Mouse (Mus musculus): ENCODE data around the gene Tmem95. TPM values are rescaled to one million over a fixed set of nuclear protein-coding genes. Genes with fewer than 3 reads are reported as not detected.

Gene Tmem95
- total RNA-seq, 2 experiments from 2014 or later = not detected

GRCm38 (mm10) chr11:69915667-69916627, 38.1 kb upstream of the Tmem95 start:
- DNase-seq (ENCODE audit: extremely low spot score in 1 of 2, low spot score in 2 of 2) = no peak
- TF ChIP-seq CTCF (IDR thresholded peaks at IDR 0.05) = peak; percentile 15
- intact Hi-C loops (cut with DNase I) = no loop called here

DNA sequence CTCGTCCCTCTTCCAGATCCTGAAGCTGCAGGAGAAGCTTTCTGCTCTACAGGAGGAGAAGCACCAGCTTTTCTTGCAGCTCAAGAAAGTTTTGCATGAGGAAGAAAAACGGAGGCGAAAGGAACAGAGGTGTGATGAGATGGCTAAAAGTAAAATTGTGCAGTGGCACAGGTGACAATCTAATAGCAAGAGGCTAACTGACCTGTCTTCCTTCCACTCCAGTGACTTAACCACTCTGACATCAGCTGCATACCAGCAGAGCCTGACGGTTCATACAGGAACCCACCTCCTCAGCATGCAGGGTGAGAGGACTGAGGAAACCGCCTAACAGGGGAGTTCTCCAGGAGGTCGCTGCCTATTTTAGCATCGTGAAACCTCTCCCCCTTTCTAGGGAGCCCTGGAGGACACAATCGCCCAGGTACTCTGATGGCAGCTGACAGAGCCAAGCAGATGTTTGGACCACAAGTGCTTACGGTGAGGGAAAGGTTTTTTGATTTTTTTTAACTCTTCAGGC, 37.2 kb upstream of the Tmem95 start:
- intact Hi-C loops (cut with DNase I) = no loop called here
- peak overlapping the region; percentile 97 for H3K4me3 ChIP-seq

More at GRCm38 (mm10) chr11:69915667-69916627, 38.1 kb upstream of the Tmem95 start:
- Histone ChIP-seq H3K27ac (no peak overlapping the region), H3K4me3 (no peak overlapping the region)

DNA sequence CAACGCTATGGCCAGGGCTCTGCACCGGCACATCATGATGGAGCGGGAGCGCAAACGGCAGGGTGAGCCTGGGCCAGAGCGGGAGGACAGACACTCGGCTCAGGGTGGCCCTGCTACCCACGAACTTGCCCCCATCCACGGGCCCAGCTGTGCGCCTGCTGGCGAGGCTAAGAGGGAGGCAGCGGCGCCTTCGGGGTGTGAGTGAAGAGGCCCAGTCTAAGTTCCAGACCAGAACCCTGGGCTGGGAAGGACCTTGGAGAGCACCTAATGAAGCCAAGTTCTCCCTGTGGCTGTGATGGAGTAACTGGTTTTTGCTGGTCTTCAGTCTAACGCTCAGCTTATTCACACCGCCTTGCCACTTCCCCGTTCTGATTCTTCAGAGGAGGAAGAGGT, 36.5 kb upstream of the Tmem95 start:
- H3K27ac ChIP-seq = peak overlapping the region; percentile 98
- intact Hi-C loops (cut with DNase I) = no loop called here

More for the DNA sequence above, 37.2 kb upstream of the Tmem95 start:
- TF ChIP-seq CTCF (IDR thresholded peaks at IDR 0.05) = no peak
- no peak for DNase-seq (ENCODE audit: extremely low spot score in 1 of 2, low spot score in 2 of 2)
- no peak overlapping the region for H3K27ac ChIP-seq

GRCm38 (mm10) chr11:69913554-69914371, 35.9 kb upstream of the Tmem95 start, which contains the start of gene Gps2:
Gps2 (plus strand) TSS chr11:69913888.
- intact Hi-C loops (cut with DNase I) = no loop called here
- TF ChIP-seq CTCF (IDR thresholded peaks at IDR 0.05) = no peak

More for the DNA sequence above, 36.5 kb upstream of the Tmem95 start:
- H3K4me3 ChIP-seq = peak overlapping the region; percentile 97
- DNase-seq (ENCODE audit: extremely low spot score in 1 of 2, low spot score in 2 of 2) = no peak
- no peak for TF ChIP-seq CTCF (IDR thresholded peaks at IDR 0.05)

DNA sequence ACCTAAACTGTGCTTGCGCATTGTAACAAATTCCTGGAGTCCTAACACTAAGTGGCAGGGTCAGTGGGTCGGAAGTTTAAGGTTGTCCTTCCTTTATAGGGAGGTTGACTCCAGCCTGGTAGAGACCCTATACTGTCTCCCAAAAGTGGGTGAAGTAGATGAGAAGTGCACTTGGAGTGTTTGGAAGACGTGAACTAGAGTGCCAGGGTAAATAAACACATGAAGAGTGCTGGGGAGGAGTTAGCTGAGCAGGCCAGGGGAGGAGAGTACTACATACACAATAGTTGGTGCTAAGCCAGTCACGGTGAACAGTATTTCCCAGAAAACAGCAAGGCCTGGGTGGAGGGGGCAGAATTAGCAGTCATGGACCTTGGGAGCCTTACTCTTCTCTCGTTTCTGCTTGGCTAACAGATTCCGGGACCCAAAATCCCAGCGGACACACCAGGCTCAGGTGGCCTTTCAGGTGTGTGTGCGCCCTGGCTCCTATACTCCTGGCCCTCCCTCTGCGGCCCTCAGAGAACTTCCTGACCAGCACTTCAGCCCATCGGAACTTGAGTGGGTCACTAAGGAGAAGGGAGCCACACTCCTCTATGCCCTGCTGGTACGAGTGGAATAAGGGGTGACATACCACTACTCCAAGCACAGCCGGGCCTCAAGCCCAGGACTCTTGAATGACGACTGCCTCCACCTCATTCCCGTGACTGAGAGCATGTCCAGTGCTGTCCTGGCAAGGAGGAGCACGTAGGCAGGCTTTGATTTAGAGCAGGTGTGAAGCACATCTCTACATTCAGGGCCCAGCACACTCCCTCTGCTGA, 35.1 kb upstream of the Tmem95 start:
- Histone ChIP-seq H3K4me3 (peak overlapping the region; percentile 97), H3K27ac (no peak overlapping the region)
- intact Hi-C loops (cut with DNase I) = no loop called here
- no peak for DNase-seq (ENCODE audit: extremely low spot score in 1 of 2, low spot score in 2 of 2)
- TF ChIP-seq CTCF (IDR thresholded peaks at IDR 0.05) = no peak

More at GRCm38 (mm10) chr11:69913554-69914371, 35.9 kb upstream of the Tmem95 start, which contains the start of gene Gps2:
- Histone ChIP-seq H3K4me3 (peak within 1 kb of the TSS; percentile 97), H3K27ac (peak within 1 kb of the TSS; percentile 98)
- DNase-seq (ENCODE audit: extremely low spot score in 1 of 2, low spot score in 2 of 2) = peak; percentile 92 to 93

- DNase-seq (ENCODE audit: extremely low spot score in 1 of 2, low spot score in 2 of 2) = no peak
- no peak overlapping the region for H3K27ac ChIP-seq
- H3K4me3 ChIP-seq = no peak overlapping the region
- intact Hi-C loops (cut with DNase I) = no loop called here
- no peak for TF ChIP-seq CTCF (IDR thresholded peaks at IDR 0.05)
These were observed 33.9 kb upstream of the Tmem95 start for GRCm38 (mm10) chr11:69911701-69912100.

- intact Hi-C loops (cut with DNase I) = no loop called here
These were observed 33.2 kb upstream of the Tmem95 start for GRCm38 (mm10) chr11:69910781-69911560.

GRCm38 (mm10) chr11:69910177-69910576, 32.4 kb upstream of the Tmem95 start:
- H3K4me3 ChIP-seq = no peak overlapping the region
- TF ChIP-seq CTCF (IDR thresholded peaks at IDR 0.05) = no peak
- intact Hi-C loops (cut with DNase I) = no loop called here
- no peak for DNase-seq (ENCODE audit: extremely low spot score in 1 of 2, low spot score in 2 of 2)
- no peak overlapping the region for H3K27ac ChIP-seq

More at GRCm38 (mm10) chr11:69910781-69911560, 33.2 kb upstream of the Tmem95 start:
- Histone ChIP-seq H3K4me3 (no peak overlapping the region), H3K27ac (no peak overlapping the region)
- no peak for TF ChIP-seq CTCF (IDR thresholded peaks at IDR 0.05)
- no peak for DNase-seq (ENCODE audit: extremely low spot score in 1 of 2, low spot score in 2 of 2)

DNA sequence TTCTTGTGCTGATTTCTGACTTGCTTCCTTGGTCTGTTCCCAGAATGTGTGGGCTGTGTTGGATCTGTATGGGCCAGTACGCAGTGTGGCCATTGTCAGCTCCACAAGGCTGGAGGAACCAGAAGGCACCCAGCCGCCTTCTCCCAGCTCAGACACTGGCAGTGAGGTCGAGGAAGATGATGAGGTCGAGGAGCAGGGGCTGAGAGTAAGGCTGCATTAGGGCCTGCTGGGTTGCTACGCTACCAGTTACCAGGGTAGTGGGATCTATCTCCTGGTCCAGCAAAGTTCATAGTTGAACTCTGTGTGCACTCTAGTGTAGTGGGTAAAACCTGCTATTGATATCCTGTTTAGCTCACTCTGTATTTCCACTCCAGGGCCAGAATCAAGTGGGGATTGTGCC, 31.4 kb upstream of the Tmem95 start:
- H3K4me3 ChIP-seq = no peak overlapping the region
- H3K27ac ChIP-seq = no peak overlapping the region
- TF ChIP-seq CTCF (IDR thresholded peaks at IDR 0.05) = no peak
- intact Hi-C loops (cut with DNase I) = no loop called here
- DNase-seq (ENCODE audit: extremely low spot score in 1 of 2, low spot score in 2 of 2) = no peak

- DNase-seq (ENCODE audit: extremely low spot score in 1 of 2, low spot score in 2 of 2) = no peak
- H3K27ac ChIP-seq = no peak overlapping the region
- intact Hi-C loops (cut with DNase I) = no loop called here
- H3K4me3 ChIP-seq = no peak overlapping the region
- no peak for TF ChIP-seq CTCF (IDR thresholded peaks at IDR 0.05)
These were observed 30.8 kb upstream of the Tmem95 start for GRCm38 (mm10) chr11:69908645-69909044.

All from left cerebral cortex, adult 2 months (tissue).